ENCODE assay signal across 14 mouse cellular contexts in genomic region chr12:65349535-65349934, GRCm38 (mm10).
"Had no signal": no experiment of that assay in that cellular context is flagged by ENCODE, and none has a peak within 500 bp of the region (broad histone marks: within the 10 kb centered on the region; RNA-seq: fewer than 3 reads in every experiment).

No protein-coding gene starts in this region.

- H3K9me3 ChIP-seq: liver, embryonic 13.5 days; neural tube, embryonic 12.5 days; neural tube, embryonic 15.5 days had no signal

- H3K27me3 ChIP-seq: liver, embryonic 13.5 days; neural tube, embryonic 12.5 days; neural tube, embryonic 15.5 days had no signal

- H3K9ac ChIP-seq: liver, embryonic 13.5 days; neural tube, embryonic 12.5 days; neural tube, embryonic 15.5 days had no signal

- H3K4me3 ChIP-seq: layer of hippocampus, adult 2 months; liver, embryonic 13.5 days; neural tube, embryonic 12.5 days; neural tube, embryonic 15.5 days had no signal

- H3K27ac ChIP-seq: kidney, postnatal 0 days; layer of hippocampus, adult 2 months; liver, embryonic 13.5 days; neural tube, embryonic 12.5 days; neural tube, embryonic 15.5 days had no signal

- H3K4me2 ChIP-seq: liver, embryonic 13.5 days; neural tube, embryonic 12.5 days; neural tube, embryonic 15.5 days had no signal

- DNase-seq: kidney, adult 2 months; kidney, postnatal 25 days; layer of hippocampus, adult 9-11 months; liver, embryonic 13.5 days; lung, adult 2 months; lung, postnatal 14 days; lung, postnatal 4 days; thymus, adult 18-20 months; thymus, postnatal 36 days had no signal

- ATAC-seq: intestine, postnatal 0 days had no signal

- H3K4me1 ChIP-seq: liver, embryonic 13.5 days; neural tube, embryonic 12.5 days; neural tube, embryonic 15.5 days had no signal

- H3K36me3 ChIP-seq: liver, embryonic 13.5 days; neural tube, embryonic 12.5 days; neural tube, embryonic 15.5 days had no signal
